Comparison of ENCODE assay signal across 11 mouse cellular contexts in the genomic region with DNA sequence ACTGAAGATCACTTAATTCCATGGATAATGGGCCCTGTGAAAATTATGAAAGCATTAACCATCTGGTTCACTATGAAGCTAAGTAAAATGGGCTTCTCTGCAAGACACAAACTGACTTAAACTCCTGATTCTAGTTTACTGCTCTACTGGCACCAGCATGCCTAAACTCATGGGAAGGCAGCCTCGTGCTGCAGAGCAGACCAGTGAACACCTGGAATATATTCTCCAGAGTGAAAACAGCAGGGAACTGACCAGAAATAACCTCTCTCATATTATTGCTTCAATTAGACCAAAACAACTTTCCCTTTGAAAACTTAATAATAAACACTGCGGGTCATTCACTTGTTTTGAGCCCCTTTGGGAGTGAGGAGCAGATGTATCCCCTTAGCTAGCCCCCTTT.
"Had no signal": no experiment of that assay in that cellular context is flagged by ENCODE, and none has a peak within 500 bp of the region (broad histone marks: within the 10 kb centered on the region; RNA-seq: fewer than 3 reads in every experiment).

No protein-coding gene starts in this region.

- DNase-seq: kidney, adult 8-10 months; kidney, postnatal 36 days; lung, adult 18-20 months; right cerebral cortex, postnatal 14 days; thymus, postnatal 4 days had no signal

- H3K9ac ChIP-seq: limb, embryonic 13.5 days; liver, embryonic 14.5 days; midbrain, embryonic 12.5 days; stomach, embryonic 15.5 days had no signal

- H3K27ac ChIP-seq: layer of hippocampus, adult 2 months; limb, embryonic 13.5 days; liver, embryonic 14.5 days; midbrain, embryonic 12.5 days; stomach, embryonic 15.5 days had no signal

- H3K9me3 ChIP-seq: limb, embryonic 13.5 days; midbrain, embryonic 12.5 days; stomach, embryonic 15.5 days had no signal

- H3K36me3 ChIP-seq: limb, embryonic 13.5 days; midbrain, embryonic 12.5 days; stomach, embryonic 15.5 days had no signal

- H3K4me2 ChIP-seq: limb, embryonic 13.5 days; midbrain, embryonic 12.5 days; stomach, embryonic 15.5 days had no signal

- H3K4me3 ChIP-seq: layer of hippocampus, adult 2 months; limb, embryonic 13.5 days; midbrain, embryonic 12.5 days; stomach, embryonic 15.5 days had no signal

- H3K27me3 ChIP-seq: limb, embryonic 13.5 days; midbrain, embryonic 12.5 days; stomach, embryonic 15.5 days had no signal

- H3K4me1 ChIP-seq: midbrain, embryonic 12.5 days; stomach, embryonic 15.5 days had no signal

- ATAC-seq: intestine, postnatal 0 days had no signal
